Mouse (Mus musculus): ENCODE results near the gene Tbx21.

The Tbx21 gene

DNA sequence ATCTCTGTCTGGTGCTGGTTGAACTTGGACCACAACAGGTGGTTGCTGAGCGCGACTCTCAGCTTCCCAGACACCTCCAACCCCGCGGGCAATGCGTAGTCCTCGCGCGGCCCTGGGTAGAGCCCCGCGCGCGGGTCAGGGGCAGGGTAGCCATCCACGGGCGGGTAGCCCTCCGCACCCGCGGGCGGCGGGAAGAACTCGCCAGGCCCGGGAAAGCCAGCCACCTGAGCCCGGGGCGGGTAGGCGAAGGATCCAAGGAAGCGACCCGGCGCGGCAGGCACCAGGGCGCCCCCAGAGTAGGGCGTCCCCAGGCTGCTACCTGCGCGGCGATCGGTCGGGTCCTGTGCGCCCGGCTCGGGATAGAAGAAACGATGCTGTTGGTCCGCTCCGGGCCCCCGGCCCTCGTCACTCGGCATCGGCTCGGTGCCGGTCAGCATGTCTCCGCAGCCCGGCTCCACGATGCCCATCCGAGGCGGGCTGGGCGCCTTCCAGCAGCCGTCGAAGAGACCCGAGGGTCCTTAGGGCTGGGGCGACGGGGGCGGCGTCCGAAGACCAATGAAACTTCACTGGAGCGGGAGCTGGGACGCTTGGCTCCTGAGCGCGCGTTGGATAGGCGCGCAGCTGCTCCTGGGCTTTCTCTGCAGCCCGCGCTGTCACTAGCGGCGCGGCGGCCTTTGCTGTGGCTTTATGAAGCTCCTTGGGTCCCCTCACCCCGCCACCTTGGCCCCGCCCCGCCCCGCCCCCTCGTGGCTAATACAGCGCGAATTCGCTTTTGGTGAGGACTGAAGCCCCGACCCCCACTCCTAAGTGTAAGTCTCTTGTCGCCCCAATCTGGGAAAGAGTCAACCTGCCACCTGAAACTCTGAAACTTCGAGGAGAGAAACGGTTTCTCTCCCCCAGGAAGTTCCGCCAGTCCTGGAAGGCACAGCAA is at the start of gene Tbx21:
Tbx21 (minus strand) TSS at position 661 of the 931 bp plus-strand sequence.
- no peak for DNase-seq (ENCODE audit: low read depth in 1 of 2, low spot score in 2 of 2)

DNA sequence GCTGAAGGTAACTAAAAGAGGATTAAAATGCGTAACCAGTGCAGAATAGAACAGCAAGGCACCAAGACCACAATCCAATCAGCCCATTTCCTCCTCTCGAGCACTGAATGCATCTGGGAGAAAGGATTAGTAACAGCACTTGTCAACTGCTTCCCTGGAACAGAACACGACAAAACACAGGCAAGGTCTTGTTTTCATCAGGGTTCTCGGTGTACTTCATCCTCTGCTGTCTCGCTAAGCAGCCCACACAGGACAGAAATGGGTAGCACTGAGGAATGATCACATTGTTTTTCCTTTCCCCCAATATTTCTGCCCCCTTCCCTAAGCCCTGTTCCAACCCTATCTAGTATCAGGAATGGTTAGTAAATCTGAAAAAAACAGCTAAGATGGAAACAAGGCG is 45.2 kb upstream of the Tbx21 start:
- DNase-seq (ENCODE audit: low read depth in 1 of 2, low spot score in 2 of 2) = no peak

DNA sequence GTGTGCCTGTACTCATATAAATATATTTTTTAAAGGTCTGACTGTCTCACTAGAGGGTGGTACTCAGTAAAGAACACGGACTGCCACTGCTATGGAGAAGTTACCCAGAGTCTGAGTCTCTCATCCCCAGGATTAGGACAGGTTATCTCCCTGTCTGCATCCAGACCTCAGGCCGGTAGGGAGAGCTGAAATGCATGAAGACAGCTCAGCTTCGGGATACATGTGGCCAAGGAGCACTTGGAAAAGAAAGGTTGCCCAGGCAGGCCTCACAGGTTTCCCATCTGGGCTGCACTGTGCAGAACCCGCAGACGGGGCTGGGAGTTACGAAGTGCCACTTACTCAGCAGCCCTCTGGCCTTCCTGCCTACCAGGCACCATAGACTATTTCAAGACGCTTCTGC is 41.9 kb upstream of the Tbx21 start:
- DNase-seq (ENCODE audit: low read depth in 1 of 2, low spot score in 2 of 2) = no peak

DNA sequence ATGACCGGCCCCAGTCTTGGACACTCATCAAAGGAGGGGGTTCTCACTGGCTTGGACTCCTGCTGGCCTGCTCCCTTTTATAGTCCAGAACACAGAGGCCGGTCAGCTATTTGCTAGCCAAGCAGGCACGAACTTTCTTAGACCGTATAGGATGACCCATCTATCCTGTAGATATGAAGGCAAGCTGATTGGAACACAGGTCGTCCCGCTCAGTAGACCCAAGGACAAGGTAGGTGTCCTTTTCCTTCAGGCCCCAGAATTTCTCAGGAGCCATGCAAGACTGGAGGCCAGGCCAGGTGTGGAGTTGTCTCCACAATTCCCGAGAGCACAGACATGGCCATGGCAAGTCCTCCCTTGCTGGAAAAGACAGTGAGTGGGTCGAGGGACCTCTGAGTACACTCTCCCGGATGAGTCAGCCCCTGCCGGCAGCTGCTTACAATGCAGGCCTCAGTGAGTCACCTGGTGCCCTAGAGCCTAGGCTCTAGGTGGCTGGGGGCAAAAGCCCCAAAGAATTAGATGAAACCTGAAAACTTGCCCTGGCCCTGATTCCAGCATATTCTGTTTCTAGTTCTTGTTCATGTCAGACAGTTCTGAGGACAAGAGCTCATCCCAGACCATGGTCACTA is 37.6 kb upstream of the Tbx21 start:
- DNase-seq (ENCODE audit: low read depth in 1 of 2, low spot score in 2 of 2) = no peak

DNA sequence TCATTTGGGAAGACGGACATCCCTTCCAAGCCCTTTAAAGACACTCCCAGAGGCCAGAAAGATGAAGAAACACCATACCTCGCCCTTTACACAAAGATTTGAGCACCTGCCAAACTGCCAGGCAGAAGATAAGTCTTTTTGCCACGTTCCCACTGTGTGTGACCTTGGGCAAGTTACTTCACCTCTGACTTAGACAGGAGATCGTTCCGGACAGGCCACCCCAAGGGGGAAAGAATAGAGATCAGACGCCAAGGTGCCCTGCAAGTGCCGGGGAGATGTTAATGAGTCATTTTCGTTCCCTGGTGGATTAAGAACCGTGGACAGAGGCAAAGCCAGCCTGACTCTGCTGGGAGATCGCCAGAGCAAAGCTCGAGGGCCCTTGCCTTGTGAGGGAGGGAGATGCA is 36.9 kb upstream of the Tbx21 start:
- DNase-seq (ENCODE audit: low read depth in 1 of 2, low spot score in 2 of 2) = no peak

DNA sequence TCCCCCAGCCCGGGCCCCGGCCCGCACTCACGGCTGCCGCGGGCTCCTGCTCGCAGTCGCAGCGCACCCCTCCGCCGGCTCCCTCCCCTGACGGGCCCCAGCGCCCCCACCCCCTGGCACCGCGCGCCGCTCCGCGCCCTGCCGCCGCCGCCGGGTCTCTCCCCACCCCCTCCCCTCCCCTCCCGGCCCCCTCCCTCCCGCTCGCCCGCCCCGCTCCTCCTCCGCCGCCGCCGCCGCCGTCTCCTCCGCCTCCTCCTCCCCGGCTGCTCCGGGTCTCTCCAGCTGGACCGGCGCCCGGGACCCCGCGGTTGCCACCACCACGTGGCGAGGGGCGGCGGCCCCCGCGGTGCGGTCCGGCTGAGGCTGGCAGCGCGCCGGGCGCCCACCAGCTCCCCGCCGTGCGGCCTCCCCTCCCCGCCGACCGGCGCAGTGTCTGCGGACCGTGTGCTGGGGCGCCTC is 36.2 kb upstream of the Tbx21 start, which contains the start of gene Tbkbp1:
Tbkbp1 (minus strand) TSS at position 153 of the 459 bp plus-strand sequence.
- DNase-seq (ENCODE audit: low read depth in 1 of 2, low spot score in 2 of 2) = no peak

DNA sequence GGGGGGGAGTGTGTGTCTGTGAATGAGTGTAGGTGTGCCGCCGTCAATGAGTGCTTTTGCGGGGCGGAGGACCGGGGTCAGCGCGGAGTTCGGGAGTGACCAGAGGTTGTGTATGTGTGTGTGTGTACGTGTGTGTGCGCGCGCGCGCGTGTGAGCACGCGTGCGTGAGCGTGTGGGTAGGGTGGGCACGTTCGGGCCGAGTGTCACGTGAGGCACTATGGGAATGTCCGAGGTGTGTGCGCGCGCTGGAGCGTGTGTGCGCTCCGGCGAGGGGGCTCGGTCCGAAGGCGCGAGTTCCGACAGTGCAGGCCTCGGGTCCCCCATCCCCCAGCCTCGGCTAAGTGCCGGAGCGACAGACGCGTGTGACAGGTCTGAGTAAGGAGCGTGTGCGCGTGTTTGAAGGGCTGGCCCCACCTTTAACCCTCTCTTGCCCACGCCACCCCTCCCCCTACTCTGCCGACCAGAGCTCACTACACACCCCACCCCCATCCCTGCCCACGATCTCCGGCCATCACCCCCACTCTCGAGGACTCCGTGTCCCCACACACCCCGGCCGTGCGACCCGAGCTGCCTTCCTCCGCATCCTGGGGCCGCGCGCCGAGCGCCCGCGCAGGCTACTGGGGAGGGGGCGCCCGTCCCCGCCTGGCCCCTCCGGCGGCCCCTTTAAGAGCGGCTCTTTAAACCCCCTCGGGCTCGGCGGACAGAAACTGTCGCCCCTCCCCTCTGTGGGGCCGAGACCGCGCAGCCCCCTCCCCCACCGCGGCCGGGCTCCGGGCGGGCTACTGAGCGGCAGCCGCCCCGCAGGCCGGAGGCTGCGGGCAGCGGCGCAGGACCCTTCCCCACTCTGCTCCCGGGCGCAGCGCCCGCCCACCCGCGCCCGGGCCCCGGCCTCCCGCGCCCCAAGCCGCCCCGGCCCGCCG is 35.5 kb upstream of the Tbx21 start:
- no peak for DNase-seq (ENCODE audit: low read depth in 1 of 2, low spot score in 2 of 2)

DNA sequence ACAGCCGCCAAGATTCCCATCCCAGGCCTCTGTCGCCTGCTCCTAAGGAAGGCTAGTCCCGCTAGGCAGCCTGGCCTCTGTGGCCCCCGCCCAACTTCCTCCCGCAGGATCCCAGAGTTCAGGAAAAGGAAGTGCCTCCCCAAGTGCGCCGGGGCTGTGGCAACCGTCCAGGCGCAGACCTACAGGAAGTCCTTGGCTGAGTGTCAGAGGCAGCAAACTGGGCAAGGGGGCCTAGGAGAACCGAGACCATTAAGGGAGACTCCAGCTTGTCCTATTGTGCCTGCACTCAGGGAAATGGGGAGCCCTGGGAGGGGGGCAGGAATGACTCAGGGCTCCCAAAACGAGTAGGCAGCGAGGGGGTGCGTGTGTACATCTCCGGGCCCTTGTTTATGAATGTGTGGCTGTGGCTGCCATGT is 34.9 kb upstream of the Tbx21 start:
- DNase-seq (ENCODE audit: low read depth in 1 of 2, low spot score in 2 of 2) = peak in 1 of 2 experiments; percentile 48

DNA sequence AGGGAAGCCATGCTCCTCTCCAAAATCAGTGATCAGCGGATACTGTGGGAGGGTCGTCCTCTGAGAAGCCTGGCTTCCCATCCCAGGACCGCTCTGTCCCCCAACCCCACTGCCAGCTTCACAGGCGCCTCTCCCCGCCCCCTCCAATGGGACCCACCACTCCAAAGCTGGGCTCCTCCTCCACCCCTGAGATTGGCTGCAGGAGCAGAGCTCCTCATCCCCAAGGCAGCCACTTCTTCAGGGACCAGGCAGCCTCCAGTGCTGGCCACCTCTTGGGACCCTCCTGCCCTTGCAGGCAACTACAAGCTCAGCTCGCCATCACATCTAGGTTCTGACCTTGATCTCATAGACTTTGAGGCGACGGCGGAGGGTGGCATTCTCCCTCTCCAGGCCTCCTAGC is 33.9 kb upstream of the Tbx21 start:
- DNase-seq (ENCODE audit: low read depth in 1 of 2, low spot score in 2 of 2) = no peak

DNA sequence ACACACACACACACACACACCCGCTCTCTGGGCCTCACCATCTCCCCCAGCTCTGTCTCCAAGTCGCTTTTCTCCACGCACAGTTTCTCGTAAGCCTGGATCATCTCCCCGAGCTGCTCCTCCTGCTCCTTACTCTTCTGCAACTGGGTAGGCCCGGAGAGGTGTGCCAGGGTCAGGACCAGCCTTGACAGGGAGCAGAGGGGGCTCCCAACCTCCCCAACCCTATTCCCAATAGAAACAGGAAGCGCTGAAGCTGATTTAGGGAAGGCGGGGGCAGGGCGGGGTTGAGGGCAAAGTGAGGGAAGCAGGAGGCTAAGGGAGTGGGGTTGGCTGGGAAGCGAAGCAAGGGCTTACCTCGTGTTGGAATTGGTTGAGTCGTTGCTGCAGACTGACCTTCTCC is 33.5 kb upstream of the Tbx21 start:
- no peak for DNase-seq (ENCODE audit: low read depth in 1 of 2, low spot score in 2 of 2)

DNA sequence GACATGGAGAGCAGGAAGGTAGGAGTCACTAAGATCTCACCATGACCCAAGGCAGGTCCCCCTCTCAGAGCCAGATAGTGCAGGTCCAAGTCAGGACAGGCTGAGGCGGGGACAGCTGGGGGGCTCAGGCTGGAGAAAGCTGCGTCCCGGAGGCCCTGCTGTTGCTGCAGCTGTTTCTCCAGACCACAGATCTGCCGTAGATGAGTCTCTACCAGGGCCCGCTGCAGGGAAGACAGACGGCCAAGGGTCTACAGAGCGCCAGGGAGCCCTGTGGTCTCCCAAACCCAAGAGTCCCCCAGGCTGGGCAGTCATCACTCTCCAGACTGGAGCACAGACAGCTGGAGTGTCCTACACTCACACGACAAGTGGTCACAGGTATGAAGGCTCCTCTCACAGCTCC is 32.2 kb upstream of the Tbx21 start:
- DNase-seq (ENCODE audit: low read depth in 1 of 2, low spot score in 2 of 2) = no peak

DNA sequence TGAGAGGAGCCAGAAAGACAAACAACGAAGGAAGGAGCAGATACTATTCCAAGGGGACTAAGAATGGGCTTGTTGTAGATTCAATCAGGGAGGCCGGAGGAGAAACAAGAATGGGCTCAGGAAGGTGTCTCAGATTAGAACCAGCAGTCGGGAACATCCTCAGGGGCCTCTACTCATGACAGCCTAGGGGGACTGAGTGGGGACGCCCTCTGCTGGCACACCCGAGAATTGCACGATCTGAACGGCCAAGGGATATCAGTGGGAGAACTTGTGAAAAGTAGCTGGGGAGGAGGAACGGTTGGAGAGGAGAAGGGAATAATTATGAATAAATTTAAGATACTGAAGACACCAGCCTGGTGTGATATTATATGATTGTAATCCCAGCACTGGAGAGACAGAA is 31.6 kb upstream of the Tbx21 start:
- peak in 1 of 2 experiments; percentile 66 for DNase-seq (ENCODE audit: low read depth in 1 of 2, low spot score in 2 of 2)

DNA sequence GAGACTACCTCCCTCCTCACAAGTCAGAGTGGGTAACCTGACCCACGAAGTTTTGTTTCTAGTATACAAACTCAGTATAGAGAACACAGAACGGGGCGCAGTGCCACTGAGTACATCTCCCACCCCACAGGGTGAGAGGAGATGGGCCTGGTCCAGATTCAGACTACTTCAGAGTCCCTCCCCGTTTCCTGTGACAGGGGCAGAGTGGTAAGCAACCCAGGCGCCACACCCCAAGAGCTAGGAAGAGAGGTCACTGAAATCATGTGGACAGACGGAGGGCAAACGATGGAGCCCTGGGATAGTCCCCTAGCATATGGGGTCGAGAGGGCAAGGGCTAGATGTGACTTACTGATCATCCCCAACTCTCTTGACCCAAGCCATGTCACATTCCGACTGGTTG is 30.8 kb upstream of the Tbx21 start:
- no peak for DNase-seq (ENCODE audit: low read depth in 1 of 2, low spot score in 2 of 2)

DNA sequence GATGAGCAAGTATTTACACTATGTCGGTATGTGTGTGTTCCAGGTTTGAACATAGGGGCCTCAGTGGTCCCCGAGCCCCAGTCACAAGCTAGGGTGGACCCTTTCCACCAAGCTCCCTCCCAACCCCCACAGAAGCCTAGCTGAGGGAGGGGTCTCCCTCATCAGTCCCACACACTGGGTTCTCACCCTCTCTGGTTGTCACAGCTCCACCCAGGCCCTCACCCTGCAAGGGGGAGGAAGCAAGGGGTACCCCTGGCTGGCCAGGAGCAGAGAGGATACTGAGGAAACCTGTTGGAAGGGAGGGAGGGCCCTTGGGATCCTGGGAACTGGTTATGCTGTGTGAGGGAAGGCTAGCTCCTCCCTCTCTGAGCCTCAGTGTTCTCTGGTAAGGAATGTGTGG is 30.2 kb upstream of the Tbx21 start:
- DNase-seq (ENCODE audit: low read depth in 1 of 2, low spot score in 2 of 2) = no peak

DNA sequence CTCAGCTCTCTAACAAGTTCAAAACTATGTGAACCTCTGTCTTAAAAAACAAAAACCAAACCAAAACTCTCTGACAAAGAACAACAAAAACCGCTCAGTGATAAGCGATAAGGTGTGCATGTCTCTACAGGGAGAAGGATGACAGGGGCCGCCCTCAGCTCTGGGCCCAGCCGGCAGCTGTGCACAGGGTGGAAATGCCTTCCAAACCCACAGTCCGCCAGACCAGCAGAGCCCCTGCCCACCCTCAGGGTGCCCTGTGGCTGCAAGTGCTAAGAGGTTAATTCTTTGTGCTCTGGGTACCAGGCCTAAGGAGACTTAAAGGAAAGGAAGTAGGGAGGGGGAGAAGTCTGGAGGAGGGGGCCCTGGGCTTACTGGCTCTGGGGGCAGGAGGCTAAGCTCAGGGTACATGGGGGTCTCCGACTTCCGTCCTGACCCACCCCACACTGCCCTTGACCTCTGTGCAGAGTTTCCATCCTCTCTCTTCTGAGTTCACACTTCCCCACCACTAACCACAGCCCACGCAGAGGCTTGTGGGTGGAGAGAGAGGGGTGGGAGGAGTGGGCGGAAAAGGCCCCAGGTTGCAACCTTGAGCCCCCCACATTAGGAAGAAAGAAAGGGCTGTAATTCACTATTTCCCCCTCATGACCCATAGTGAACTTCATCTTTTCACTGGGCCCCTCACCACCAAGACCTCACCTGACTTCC is 28.2 kb upstream of the Tbx21 start:
- no peak for DNase-seq (ENCODE audit: low read depth in 1 of 2, low spot score in 2 of 2)

DNA sequence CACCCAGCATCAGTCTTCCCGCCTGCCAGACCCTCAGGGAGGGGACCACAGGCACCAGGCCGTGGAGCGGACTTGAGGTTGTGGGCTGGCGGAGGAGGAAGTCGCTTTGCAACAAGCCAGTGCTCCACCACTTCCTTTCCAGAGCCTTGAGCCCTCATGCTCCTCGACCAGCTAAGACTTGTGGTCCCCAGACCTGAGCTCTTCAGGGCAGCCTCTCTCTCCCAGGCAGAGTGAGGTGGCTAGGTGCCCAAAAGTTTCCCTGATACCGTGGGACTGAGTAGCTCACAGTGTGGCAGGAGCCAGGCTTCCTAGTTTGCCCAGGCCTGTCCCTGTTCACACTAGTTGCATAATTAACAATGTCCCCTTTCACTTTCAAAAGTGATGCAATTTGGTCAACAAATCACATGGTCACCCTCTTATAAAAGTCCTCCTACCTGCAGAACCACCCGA is 27.1 kb upstream of the Tbx21 start:
- DNase-seq (ENCODE audit: low read depth in 1 of 2, low spot score in 2 of 2) = peak; percentile 44 to 72

DNA sequence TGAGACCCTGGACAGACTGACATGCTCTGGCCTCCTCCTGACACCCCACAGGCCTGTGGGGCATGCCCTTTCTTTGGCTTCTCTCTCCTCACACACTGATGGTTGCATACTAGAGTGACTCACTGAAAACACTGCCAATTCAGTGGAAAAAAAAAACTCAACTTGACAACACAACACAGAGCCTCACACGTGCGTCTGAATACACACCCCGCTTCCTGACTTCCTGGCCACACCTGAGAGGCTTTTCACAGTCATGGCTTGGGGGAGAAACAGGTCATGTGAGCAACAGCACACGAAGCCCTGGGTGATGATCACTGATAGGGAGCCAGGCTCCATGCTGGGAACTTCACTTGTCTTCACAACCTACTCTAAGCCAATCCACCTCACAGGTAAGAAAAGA is 25.7 kb upstream of the Tbx21 start:
- DNase-seq (ENCODE audit: low read depth in 1 of 2, low spot score in 2 of 2) = no peak

DNA sequence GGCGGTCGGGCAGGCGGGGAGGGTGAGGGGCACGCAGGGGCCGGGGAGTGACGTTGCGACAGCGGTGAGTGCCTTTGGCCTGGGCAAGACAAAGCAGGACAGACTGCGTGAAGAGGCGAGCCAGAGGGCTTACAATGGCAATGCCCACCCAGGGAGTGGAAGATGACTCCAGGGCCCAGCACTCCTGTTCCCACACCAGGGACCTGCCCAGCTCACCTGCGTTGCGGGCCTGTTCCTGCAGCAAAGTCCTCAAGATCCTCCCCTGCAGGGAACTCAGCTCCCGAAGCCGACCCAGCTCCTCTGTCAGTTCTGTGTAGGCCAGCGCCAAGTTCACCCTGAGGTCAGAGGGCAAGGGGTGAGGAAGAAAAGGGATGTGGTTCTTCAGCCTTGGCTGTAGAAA is 24.1 kb upstream of the Tbx21 start:
- no peak for DNase-seq (ENCODE audit: low read depth in 1 of 2, low spot score in 2 of 2)

DNA sequence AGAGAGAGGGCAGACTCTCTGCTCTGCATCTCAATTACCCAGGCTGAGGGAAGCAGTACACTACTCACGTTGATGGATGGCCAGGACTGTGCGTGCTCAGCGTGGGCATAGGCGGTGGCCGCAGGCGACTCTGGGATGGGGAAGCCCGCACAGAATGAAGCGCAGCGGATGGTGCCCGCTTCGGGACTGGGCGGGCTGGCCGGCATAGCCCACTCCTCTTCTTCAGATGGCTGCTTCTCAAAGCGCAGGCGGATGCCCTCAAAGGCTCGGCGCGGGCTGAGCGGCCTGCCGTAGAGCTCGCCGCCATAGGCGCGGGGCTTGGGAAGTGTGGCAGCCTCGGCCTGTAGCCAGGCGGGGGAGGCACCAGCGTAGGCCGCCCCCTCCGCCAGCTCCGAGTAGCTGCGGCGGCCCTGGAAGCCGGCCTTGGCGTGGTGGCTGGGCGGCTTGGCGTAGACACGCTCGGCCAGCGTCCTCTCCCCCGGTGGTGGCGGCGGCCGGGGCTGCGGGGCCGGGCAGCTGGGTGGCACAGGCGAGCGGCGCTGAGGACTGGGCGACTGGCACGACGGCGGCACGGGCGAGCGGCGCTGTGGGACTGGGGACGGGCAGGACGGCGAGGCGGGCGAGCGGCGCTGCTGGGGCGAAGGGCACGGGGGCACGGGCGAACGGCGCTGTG is 23.6 kb upstream of the Tbx21 start:
- DNase-seq (ENCODE audit: low read depth in 1 of 2, low spot score in 2 of 2) = no peak

DNA sequence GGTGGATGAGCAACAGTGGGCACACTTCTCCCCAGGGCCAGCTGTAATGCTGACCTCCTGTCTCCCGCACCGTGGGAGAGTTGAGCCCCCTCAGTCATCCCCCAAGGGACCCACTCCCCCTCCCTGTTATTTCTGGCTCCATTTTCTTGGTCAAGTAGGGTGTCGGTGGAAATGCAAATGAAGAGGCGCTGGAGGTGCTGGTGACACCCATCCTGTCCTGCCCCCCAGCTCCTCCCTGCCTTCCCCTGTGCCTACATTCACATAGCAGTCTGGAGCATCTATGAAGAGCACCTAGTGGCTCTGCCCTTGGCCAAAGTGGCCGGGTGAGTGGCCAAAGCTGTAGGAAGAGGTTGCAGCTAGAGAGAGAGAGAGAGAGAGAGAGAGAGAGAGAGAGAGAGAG is 18.1 kb upstream of the Tbx21 start:
- no peak for DNase-seq (ENCODE audit: low read depth in 1 of 2, low spot score in 2 of 2)
